Mouse (Mus musculus) urinary bladder, postnatal 10 days (tissue): ENCODE measurements around the gene Maats1.

Source experiments
- DNase-seq: peaks from one replicate; pipeline ENCODE4 v3.0.0; 2022; ENCODE audit warnings: low spot score

Gene Maats1

DNA sequence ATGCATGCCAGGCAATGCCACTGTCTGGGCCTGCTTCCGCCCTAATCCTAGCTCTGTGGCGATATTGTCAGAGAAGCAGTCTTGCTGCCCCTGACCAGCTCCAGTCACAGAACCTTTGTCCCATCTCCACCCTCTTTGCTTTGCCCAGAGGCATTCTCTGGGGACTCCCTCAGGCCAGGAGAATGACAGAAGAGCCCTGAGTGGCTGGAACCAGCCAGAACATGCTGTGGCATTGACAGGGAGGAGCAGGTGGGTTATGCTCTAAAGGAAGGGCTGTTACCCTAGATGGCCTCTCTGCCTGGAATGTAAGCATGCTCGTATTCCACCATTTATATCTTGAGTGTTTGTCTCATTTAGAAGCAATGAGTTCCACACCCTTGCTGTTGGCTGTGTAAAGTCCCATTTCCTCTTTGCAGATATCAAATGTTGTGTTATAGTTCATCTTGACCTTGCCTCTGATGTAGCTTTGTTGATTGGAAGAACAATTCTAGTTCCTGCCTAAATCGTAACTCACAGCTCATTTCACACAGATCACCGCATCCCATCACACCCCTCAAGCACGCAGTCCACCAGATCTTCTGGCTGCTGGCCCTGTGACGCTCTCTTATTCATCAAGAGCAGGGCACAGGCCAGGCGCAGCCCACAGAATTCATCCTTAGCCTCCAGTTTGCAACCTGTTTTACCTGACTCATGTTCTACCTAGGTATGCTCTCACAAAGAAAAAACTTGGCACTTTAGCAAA is 28.9 kb upstream of the Maats1 start:
- DNase-seq, result no peak

DNA sequence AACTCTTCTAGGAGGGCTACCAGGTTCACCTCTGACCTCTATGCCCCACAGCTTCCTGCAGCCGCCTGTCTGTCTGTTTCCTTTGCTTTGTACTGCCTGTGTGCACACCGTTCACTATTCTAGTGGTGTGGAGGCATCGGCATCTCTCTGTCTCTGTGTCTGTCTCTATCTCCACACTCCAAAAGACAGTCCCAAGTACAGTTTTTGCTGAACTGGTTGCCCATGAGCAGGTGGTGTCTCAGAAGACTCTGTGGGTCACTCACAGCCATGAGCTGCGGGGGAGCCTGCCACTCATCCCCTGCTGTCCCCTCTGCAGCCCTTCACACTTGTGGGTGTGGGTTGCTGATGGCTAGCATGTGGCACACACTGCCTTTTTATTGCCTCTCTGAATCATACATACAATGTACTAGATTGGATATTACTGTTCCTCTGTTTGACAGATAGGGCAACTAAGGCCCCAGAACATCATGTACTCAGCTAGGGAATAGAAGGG is 28.1 kb upstream of the Maats1 start:
- DNase-seq, result no peak

DNA sequence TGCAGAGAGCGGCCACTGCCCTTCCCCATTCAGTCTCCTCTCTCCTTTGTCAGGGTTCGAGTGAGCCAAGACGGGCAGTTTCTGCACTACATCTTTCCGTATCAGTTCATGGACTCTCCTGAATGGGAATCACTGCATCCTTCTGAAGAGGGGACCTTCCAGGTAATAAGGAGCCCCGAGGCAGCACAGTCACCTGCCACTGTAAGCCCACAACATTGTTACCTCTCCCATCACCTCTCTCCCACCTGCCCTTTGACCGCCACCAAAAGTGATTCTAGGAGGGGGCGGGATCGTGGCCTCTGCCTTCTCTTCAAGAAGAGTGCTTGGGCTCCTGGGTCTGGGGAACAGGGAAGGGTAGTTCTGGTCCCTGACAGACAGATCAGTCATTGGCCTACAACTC is 27.5 kb upstream of the Maats1 start:
- DNase-seq, result no peak

DNA sequence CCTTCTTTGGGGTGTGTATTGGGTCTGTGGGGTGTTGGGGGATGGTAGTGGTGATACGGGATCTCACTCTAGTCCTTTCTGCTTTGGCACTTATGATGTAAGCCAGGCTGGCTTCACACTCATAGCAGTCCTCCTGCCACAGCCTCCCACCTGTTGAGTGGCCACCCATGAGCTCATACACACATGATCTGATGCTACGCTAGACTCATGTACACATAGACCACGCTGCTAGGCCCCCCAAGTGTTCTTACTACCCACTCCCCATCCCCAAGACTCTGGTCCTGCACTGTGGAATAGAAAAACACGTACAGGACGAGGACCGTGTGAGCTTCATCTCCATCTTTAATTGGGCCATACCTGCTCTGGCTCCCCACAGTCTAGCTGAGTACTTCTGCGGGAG is 27.1 kb upstream of the Maats1 start:
- DNase-seq, result no peak

DNA sequence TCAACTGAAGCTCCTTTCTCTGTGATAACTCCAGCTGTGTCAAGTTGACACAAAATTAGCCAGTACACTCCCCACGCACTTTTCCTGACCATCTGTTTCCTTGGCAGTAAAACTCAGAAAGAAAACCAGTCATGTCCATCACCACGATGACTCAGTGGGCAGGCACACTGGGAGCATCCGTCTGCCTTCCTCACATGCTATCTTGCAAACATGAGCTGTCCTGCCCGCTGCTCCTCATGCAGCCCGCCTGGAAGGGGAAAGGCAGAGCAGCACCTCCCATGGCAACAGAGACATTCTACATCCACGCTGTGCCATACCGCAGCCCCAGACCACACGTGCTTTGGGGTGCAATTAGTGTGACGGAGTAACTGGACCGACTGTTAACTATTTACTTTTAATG is 26.4 kb upstream of the Maats1 start:
- no peak for DNase-seq

DNA sequence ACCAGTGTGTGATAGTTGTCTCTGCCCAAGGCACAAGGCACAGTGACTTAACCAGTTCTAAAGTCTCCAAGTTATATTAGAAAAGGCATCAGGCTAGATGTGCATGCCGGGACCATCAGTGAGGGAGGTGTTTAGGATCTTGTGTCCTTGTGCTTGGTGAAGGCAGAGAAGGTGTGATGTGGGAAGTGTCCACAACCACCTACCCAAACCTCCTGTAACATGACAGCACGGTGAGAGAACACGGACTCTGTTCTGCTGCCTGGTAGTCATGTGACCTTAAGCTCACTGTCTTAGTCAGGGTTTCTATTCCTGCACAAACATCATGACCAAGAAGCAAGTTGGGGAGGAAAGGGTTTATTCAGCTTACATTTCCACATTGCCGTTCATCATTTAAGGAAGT is 24.3 kb upstream of the Maats1 start:
- DNase-seq, result no peak

DNA sequence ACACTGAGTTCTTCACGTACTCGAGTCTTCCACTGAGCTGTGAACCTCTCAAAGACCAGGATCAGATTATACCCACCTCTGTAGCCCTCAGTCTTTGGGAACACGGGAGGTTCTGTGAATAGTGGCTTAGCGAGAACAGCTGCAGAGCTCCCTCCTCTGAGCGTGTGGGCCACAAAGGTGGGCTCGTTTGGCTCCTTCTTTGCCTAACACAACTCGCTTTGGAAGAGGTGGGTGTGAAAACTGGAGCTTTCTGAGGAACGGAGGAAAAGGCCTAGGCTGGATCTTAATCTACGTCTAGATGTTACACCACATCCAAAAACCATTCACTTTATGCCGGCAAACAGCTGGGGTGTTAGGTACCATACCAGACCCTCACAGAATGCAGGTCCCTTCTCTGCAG is 23.4 kb upstream of the Maats1 start:
- no peak for DNase-seq

DNA sequence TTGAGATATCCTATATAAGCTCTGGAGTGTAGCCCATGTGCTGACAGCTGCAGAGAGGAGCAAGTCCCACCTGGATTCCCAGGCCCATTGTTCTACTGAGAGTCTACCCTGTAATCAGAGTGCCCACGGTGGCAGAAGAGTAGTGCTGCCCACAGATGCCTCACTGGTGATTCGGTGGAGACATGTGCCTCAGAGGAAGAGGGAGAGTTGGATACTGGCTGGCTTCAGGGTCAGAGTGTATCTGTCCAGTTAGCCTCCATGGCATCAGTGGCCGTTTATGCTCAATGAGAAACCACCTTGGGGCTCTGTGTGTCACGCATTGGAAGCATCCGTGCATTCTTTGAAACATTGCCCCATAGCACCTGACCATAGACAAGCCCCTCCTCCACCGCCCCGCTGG is 21.7 kb upstream of the Maats1 start:
- no peak for DNase-seq

DNA sequence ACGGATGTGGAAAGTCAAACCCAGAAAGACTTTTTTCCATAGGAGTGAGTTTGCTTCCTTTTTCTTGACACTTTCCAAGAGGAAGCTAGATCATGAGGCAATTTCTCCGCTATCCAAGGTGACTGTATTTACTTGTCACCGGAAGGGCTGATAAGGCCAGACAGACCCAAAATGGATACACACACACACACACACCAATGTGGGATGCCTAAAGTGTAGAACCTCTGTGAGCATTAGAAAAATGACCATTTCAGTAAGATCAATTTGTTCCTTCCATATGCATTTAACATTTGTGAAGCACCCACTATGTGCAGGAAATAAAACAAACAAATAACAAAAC is 21.3 kb upstream of the Maats1 start:
- DNase-seq, result no peak

DNA sequence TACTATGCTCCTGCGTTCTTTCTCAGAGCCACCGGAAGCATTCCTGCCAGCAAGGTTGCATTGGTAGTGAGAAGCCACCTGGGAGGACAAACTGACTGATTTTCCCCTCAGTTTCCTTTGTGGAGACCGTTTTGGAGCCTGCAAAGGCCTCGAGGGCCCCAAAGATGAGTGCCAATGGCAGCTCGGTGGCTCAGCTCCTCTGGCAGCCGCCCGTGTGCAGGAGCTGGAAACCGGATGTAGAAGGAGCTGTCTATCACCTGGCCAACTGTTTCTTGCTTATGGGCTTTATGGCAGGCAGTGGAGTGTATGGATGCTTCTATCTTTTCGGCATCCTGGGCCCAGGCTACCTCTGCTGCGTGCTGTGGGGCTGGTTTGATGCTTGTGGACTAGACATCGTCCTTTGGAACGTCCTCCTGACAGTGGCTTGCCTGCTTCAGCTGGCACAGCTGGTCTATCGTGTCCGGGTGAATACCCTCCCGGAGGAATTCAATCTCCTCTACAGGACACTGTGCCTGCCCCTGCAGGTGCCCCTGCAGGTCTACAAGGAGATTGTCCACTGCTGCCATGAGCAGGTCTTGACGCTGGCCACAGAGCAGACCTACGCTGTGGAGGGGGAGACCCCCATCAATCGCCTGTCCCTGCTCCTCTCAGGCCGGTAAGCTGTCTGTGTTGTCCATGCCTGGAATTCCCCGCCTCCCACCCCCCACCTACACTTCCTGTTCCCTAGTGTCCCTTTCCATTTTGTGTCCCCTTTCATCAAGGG is 20.7 kb upstream of the Maats1 start:
- no peak for DNase-seq

DNA sequence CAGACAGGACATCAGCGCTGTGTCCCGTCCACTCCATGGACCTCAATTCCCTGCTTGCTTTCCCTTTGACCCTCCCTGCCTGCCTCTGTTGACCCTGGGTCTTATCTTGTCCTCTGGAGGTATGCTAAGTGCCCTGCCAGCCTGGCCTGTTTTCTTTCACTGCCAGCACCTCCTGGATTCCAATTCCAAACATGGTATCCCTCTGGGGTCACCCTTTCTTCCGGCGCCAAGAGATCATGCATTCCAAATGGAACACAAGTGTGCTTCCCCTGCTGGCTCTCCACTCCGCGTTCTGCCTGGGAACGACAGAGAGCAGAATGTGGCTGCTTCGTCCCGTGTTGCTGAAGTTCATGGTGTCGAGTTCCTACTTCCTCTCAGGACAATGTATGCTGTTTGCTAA is 20.0 kb upstream of the Maats1 start, which contains the start of gene Popdc2:
TSS of gene Popdc2 (plus strand) at position 277 of the 400 bp plus-strand sequence.
- no peak for DNase-seq

DNA sequence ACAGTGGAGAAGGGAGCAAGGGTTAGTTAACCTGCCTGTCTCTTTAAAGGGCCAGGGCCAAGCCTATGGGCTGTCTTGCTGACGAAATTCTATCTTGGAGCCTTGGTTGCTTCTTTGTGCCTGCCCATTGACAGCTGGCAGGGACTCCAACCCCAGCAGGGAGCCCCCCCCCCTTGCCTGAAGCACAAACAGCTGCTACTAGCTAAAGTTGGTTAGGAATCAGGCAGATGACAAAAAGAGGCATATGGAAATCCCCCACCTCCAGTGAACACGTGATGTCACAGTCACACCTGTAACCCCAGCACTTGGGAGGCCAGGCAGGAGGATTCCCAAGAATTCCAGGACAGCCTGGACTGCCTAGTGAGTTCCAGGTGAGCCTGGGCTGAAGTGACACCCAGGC is 18.4 kb upstream of the Maats1 start:
- no peak for DNase-seq

DNA sequence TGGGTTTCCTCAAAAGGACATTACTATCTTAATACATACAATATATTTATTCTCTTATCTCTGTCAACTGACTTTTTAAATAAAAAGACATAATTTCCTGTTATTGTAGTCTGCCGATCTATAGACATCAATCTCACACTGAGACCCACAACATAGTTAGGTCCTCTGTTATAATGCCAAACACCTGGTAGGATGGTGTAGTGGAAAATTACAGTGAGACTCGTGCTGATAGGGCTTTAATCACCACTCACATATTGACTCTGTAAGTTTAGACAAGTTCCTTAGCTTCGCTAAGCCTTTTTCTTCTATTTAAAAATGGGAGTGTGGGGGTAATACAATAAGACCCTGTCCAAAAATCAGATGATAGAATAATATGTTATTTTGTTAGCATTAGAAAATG is 17.9 kb upstream of the Maats1 start:
- DNase-seq, result no peak

DNA sequence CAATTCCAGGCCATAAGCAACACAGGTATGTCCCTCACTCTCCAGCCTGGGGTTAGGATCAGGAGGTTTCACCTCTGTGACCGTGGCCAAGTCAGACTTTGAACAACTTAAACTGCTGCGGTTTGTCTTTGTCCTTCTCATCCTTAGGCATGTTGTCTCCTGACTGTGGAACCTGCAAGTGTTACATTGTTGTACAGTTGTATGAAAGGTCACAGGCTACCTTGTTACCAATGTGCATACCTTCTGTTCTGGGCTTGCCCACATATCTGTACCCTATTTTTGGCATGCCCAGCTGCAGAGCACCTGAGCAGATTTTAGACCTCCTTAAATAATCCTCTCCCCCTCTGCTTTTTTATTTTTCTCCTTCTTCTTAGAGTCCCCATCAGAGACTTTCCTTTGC is 17.3 kb upstream of the Maats1 start:
- DNase-seq, result no peak

DNA sequence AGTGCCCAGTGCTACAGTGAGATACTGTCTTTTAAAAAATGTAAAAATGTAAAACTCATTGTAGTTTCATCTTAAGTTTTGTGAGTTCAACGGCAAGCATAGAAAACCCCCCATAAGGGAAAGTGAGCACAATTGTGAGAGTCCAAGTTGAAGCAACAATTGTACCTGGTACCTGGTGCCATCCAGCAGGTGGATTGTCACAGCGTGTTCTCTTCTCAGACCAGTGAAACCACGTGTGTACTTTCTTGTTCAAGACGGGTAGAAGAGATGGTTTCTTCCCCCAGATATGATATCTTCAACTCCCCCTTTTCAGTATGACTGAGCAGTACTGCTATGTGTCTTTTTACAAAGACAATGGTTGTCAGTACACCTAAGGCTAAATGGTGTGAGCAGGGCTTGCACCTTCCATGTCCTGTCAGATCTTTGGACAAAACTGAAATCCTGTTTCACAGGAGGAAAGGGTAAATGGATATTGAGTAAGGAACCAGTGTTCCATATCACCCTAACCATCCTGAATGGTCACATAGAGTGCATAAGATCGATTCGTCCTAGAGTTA is 16.4 kb upstream of the Maats1 start:
- no peak for DNase-seq

DNA sequence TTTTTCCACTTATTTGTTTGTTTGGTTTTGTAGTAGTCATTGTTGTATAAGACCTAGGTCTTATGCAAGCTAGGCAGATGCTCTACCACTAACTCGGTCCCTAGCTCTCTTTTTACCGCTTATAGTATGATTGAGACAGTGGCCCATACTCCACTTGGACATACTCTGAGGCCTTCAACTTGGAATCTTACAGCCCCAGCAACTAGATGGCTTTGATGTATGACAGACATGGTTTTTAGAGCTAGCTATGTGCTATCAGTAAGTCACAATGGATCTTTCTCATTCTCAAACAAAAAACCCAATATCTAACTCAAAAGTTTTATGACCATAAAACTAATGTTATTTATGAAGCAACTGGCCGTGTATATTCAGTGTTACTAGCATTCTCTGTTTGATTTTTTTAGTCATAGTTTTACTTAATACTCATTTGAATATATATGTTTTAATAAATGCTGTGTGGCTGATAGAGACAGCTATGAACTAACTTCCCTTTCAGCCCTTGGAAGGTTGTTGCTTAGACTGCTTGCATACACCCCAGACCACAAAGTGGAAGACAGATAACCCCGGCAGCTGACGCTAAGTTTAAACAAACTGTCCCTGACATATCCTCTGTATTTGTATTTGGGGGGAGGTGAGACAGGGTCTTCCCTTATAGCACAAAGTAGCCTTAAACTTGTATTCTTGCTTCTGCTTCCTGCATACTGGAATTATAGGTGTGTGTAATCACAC is 12.4 kb upstream of the Maats1 start:
- no peak for DNase-seq

DNA sequence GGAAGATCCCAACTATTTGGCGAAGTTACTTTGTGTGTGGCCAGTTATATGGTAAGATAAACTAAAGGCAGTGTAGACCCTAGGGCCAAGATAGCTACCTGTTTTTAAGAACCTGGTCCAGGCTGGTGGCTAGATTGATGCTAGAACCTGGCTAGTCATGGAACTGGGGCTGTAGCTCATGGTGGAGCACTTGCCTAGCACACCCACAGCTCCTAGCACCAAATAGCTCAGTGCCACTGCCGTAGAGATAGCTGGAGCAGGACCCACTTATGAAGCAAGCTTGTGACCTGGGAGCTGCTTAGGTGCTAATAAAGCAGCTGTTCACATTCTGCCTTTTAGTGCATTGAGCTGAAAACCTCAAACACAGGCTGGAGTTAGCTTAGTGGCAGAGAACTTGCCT is 11.7 kb upstream of the Maats1 start:
- no peak for DNase-seq

DNA sequence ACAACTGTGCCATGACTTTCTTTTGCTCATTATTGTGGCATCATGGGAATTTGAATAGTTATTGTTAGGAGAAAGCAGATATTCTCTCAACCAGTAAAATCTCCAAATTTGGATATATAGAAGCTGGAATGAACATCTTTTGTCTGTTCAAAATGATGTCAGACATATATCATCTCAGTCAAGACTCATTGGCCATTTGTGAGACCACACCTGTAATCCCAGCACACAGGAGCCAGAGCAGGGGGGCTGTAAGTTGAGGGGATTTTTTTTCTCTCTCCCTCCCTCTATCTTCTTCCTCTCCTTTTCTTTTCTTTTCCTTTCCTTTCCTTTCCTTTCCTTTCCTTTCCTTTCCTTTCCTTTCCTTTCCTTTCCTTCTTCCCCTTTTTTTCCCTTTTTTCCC is 10.9 kb upstream of the Maats1 start:
- no peak for DNase-seq

DNA sequence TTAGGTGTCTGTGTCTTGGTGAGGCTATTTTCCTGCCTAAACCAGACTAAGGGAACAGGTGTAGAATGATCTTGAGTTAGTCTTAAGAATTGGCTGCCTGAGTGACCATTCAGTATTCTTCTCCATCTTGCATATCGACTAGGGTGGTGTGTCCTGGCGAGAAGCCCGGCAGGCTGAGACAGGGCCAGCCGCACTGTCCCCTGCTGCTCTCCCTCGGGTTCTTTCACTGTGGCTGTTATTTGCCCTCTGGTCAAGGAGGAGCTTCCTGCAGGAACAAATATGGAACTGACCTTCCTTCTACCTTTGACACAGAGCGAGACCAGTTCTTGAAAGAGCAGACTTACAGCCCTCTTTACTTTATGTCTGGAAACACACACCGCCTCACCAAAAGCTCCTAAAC is 10.1 kb upstream of the Maats1 start:
- DNase-seq, result no peak

DNA sequence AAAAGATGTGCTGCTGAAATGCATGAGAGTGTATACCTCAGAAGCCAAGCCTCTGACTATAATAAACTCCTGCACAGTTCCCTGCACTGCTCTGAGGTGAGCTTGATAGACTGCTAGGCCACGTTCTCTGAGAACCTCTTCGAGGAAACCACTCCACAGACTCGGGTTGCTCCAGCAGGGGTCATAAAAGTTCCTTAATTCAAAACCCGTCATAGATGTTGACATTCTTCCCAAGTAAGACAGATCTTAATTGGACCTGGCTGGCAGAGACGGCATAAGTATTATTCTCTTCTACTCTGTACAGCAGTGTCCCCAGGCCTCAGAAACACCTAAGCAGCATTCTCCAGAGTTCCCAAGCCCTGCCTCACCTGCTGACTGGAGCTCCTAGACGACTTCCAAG is 9.0 kb upstream of the Maats1 start:
- DNase-seq, result no peak

DNA sequence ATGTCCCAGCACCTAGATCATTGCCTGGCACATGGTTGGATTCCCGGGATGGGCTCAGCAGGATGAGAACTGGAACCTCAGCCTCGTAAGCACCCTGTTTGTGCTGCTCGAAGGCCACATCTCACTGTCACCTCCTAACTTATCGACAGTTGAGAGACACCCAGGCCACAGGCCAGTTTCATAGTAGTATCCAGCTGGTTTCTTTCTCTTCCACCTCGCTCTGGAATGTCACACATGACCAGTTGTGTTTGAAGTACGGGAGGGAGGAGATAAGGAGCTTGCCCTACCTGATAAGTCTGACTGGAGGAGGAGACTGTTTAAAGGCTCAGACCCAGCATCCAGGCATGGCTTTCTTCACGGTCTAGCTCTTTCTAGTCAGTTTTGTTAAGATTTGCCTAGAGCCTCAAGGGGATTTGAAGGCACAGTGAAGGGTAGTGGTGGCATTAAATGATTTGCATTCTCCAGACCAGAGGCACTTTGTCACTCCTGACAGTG is 8.5 kb upstream of the Maats1 start:
- DNase-seq, result no peak

DNA sequence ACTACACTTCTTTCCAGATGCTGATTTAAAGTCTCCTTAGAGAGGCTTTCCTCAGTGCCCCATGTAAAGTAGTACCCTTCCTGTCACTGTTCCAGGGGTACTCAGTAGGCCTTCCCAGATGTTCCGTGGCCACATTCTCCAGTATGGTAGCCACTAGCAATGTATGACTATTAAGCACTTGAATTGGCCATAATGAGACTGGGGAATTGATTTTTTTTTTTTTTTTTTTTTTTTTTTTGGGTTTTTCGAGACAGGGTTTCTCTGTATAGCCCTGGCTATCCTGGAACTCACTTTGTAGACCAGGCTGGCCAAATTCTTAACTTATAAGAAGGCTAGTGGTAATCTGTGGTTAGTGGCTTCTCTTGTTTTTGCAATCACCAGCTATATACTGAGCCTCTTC is 7.9 kb upstream of the Maats1 start:
- no peak for DNase-seq
